In genomic region chr16:94236226-94237129, GRCm38 (mm10) we compare ENCODE assay signal across 9 mouse cellular contexts.
A peak's percentile ranks its signal among the peaks of the same experiment; 100 is the strongest.
DNase-seq lines count a peak whose midpoint lies in the region; ATAC-seq and TF ChIP-seq lines count a peak whose summit lies in the region.
"Had no signal": no experiment of that assay in that cellular context is flagged by ENCODE, and none has a peak within 500 bp of the region (broad histone marks: within the 10 kb centered on the region; RNA-seq: fewer than 3 reads in every experiment).

No protein-coding gene starts in this region.

- peak overlapping the region; percentile 18 for H3K4me2 ChIP-seq in forebrain, embryonic 15.5 days (replicated peaks)
- no peak overlapping the region for H3K4me2 ChIP-seq in liver, embryonic 14.5 days (ENCODE audit: low read depth)
- no peak overlapping the region for H3K4me2 ChIP-seq in heart, embryonic 11.5 days
- H3K4me2 ChIP-seq: limb, embryonic 13.5 days had no signal

- H3K9me3 ChIP-seq in forebrain, embryonic 15.5 days: no peaks in the 10 kb centered on the region
- H3K9me3 ChIP-seq in liver, embryonic 14.5 days (ENCODE audit: control insufficient read depth, low read length): peaks cover 2% of the 10 kb centered on the region; the same call in 1 of the 2 replicates
- H3K9me3 ChIP-seq in heart, embryonic 11.5 days (replicated peaks; ENCODE audit: control insufficient read depth, low read length): no peaks in the 10 kb centered on the region
- H3K9me3 ChIP-seq: limb, embryonic 13.5 days had no signal

- 37% methylated on average over 16 of the region's 16 CpGs for WGBS in forebrain, embryonic 15.5 days
- WGBS in liver, embryonic 14.5 days (ENCODE audit: insufficient replicate concordance): 75% methylated on average over 16 of the region's 16 CpGs
- WGBS in heart, embryonic 11.5 days (ENCODE audit: insufficient replicate concordance): 70% methylated on average over 16 of the region's 16 CpGs

- ATAC-seq in forebrain, embryonic 15.5 days (replicated peaks): no peak
- no peak for ATAC-seq in liver, embryonic 14.5 days (ENCODE audit: insufficient read depth)
- ATAC-seq in heart, embryonic 11.5 days (replicated peaks; ENCODE audit: insufficient number of reproducible peaks, low FRiP score, low TSS enrichment): no peak

- 0 out of 2 replicates have a peak, but pooled peaks have one; percentile 2 for TF ChIP-seq CTCF in liver, embryonic 14.5 days (IDR thresholded peaks at IDR 0.05; ENCODE audit: low read depth)

- H3K9ac ChIP-seq in forebrain, embryonic 15.5 days (replicated peaks): no peak overlapping the region
- H3K9ac ChIP-seq in liver, embryonic 14.5 days (replicated peaks): no peak overlapping the region
- no peak overlapping the region for H3K9ac ChIP-seq in heart, embryonic 11.5 days (ENCODE audit: low read depth, low read length)
- H3K9ac ChIP-seq: limb, embryonic 13.5 days had no signal

- H3K36me3 ChIP-seq in forebrain, embryonic 15.5 days: no peaks in the 10 kb centered on the region
- H3K36me3 ChIP-seq in liver, embryonic 14.5 days (replicated peaks; ENCODE audit: control insufficient read depth, insufficient read depth, low read depth): no peaks in the 10 kb centered on the region
- no peaks in the 10 kb centered on the region for H3K36me3 ChIP-seq in heart, embryonic 11.5 days (ENCODE audit: control insufficient read depth, insufficient read depth, low read length)
- H3K36me3 ChIP-seq: limb, embryonic 13.5 days had no signal

- H3K27me3 ChIP-seq in forebrain, embryonic 15.5 days: no peaks in the 10 kb centered on the region
- H3K27me3 ChIP-seq in liver, embryonic 14.5 days (ENCODE audit: control insufficient read depth, insufficient read depth, low read length): no peaks in the 10 kb centered on the region
- no peaks in the 10 kb centered on the region for H3K27me3 ChIP-seq in heart, embryonic 11.5 days (ENCODE audit: control insufficient read depth, insufficient read depth, low read length)

- H3K4me1 ChIP-seq in forebrain, embryonic 15.5 days: peaks cover 7% of the 10 kb centered on the region
- H3K4me1 ChIP-seq in liver, embryonic 14.5 days (replicated peaks; ENCODE audit: control insufficient read depth in 2 of 2, insufficient read depth in 2 of 2, low read length in 1 of 2): peaks cover 11 to 26% of the 10 kb centered on the region in 2 experiments
- peaks cover 8% of the 10 kb centered on the region; the same call in 1 of the 2 replicates for H3K4me1 ChIP-seq in heart, embryonic 11.5 days (ENCODE audit: control insufficient read depth, insufficient read depth, low read length)

- peak; percentile 91 for DNase-seq in CD4-positive helper T cell, adult 2 months (ENCODE audit: low read depth, low spot score)
- DNase-seq in T-cell, adult 2 months (ENCODE audit: low spot score): peak; percentile 47
- DNase-seq in liver, embryonic 14.5 days (ENCODE audit: low read depth in 3 of 3, low spot score in 3 of 3): peak; percentile 9 to 41 (median 9)
- DNase-seq in gastrocnemius, postnatal 10 days: no peak
- DNase-seq in cerebellum, adult 8-10 months: no peak
- DNase-seq in kidney, postnatal 10 days: no peak

- no peak overlapping the region for H3K27ac ChIP-seq in forebrain, embryonic 15.5 days (replicated peaks)
- H3K27ac ChIP-seq in liver, embryonic 14.5 days: peak overlapping the region; percentile 44
- H3K27ac ChIP-seq in heart, embryonic 11.5 days (ENCODE audit: low read depth, low read length): no peak overlapping the region
- H3K27ac ChIP-seq: limb, embryonic 13.5 days had no signal

- H3K4me3 ChIP-seq in forebrain, embryonic 15.5 days: no peak overlapping the region
- no peak overlapping the region for H3K4me3 ChIP-seq in liver, embryonic 14.5 days (ENCODE audit: insufficient read depth in 1 of 2, low read depth in 2 of 2, low read length in 2 of 2)
- no peak overlapping the region for H3K4me3 ChIP-seq in heart, embryonic 11.5 days (ENCODE audit: low read depth, low read length)
- H3K4me3 ChIP-seq: limb, embryonic 13.5 days had no signal

- no peak for TF ChIP-seq EP300 in liver, embryonic 14.5 days (IDR thresholded peaks at IDR 0.05; ENCODE audit: low read depth)

Comparison
In these comparisons a context has a peak if more than half of its experiments do, and no peak if none do; other contexts are left out.
1. DNase-seq: peak in CD4-positive helper T cell, adult 2 months (single experiment), T-cell, adult 2 months (single experiment) and liver, embryonic 14.5 days (3 of 3); none in gastrocnemius, postnatal 10 days (single experiment), cerebellum, adult 8-10 months (single experiment) and kidney, postnatal 10 days (single experiment).